Mouse (Mus musculus) stomach, postnatal 0 days (tissue): Measurements from ENCODE around the gene Ankrd11. TPM values are rescaled to one million over a fixed set of nuclear protein-coding genes. Genes with fewer than 3 reads are reported as not detected.

Experiments used
- ATAC-seq: fragments of 200-750 bp; cut with Nextera tagmentation; 2 replicates; pipeline ENCODE4 v1.8.0; 2017; ENCODE audit not compliant: low FRiP score, low TSS enrichment
- DNase-seq: peaks from one replicate; pipeline ENCODE4 v3.0.0-alpha.2; 2016; ENCODE audit warnings: low spot score
- H3K27ac ChIP-seq: fragments of 300-500 bp; sonication (generic); replicated peaks from 2 replicates; pipeline ENCODE4 v1.5.1; 2014; ENCODE audit warnings: mild to moderate bottlenecking, control low read depth
- H3K27me3 ChIP-seq: fragments of 300-500 bp; sonication (generic); 2 replicates; pipeline ENCODE4 v1.6.1; 2014; ENCODE audit warnings: low read length; ENCODE audit not compliant: control insufficient read depth, insufficient read depth
- H3K36me3 ChIP-seq: fragments of 300-500 bp; sonication (generic); 2 replicates; pipeline ENCODE4 v1.6.1; 2014; ENCODE audit warnings: low read length, mixed read lengths; ENCODE audit not compliant: control insufficient read depth, insufficient read depth
- H3K4me1 ChIP-seq: fragments of 300-500 bp; sonication (generic); replicated peaks from 2 replicates; pipeline ENCODE4 v1.6.1; 2014; ENCODE audit warnings: antibody characterized with exemption; ENCODE audit not compliant: control insufficient read depth, insufficient read depth
- H3K4me2 ChIP-seq: fragments of 300-500 bp; sonication (generic); replicated peaks from 2 replicates; pipeline ENCODE4 v1.6.1; 2014; ENCODE audit warnings: low read depth, mild to moderate bottlenecking, control low read depth, moderate library complexity
- H3K4me3 ChIP-seq: fragments of 300-500 bp; sonication (generic); 2 replicates; pipeline ENCODE4 v1.5.1; 2014; ENCODE audit warnings: low read depth, low read length, control low read depth
- H3K9ac ChIP-seq: fragments of 300-500 bp; sonication (generic); 2 replicates; pipeline ENCODE4 v1.6.1; 2014; ENCODE audit warnings: mild to moderate bottlenecking, low read length, control low read depth, mixed read lengths
- H3K9me3 ChIP-seq: fragments of 300-500 bp; sonication (generic); 2 replicates; pipeline ENCODE4 v1.6.1; 2016; ENCODE audit warnings: low read length; ENCODE audit not compliant: control insufficient read depth
- CTCF ChIP-seq: IDR thresholded peaks from 2 replicates; pipeline ENCODE4 v1.5.1; 2016; ENCODE audit warnings: antibody characterized with exemption, low read depth, mild to moderate bottlenecking, moderate library complexity
- EP300 ChIP-seq: optimal IDR thresholded peaks from 2 replicates; pipeline ENCODE3; 2016; ENCODE audit warnings: antibody characterized with exemption
- whole genome bisulfite sequencing: fragments of 180-500 bp; shearing (Covaris S2); extraction: QIAGEN DNeasy Blood & Tissue Kit; methylation state at CpG from one replicate; pipeline ENCODE4 v1.1.7; 2014; 5-methylcytosine and 5-hydroxymethylcytosine counted together
- polyA plus RNA-seq: library from polyadenylated mRNA; unstranded; fragments of >200 nt; fragmentation: Nextera tagmentation; extraction: Ambion mirVana; gene quantifications from 2 replicates; pipeline ENCODE4 v1.2.1, GENCODE M21; 2015

Ankrd11 gene
- polyA plus RNA-seq, 1 experiment from 2014 or later, result 35.0 TPM

DNA sequence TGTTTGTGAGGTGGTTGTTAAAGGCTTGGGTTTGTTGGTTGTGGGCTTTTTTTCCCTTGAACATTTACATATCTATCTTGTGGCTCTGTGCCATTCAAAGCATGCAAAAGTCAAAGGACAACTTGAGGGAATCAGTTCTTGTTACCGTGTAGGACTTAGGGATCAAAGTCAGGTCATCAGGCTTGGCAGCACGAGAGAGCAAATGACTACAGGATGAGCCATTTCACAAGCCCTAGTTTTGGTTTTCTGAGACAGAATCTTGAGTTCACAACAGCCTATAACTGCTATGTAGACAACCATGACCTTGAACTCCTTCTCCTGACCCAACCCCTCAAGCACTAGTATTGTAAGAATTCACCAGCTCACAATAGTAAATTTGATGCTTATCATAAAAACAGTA is 3.7 kb downstream of the Ankrd11 start:
- Histone ChIP-seq H3K27ac (no peak overlapping the region), H3K9ac (no peak overlapping the region), H3K4me3 (no peak overlapping the region), H3K4me2 (no peak overlapping the region), H3K36me3 (no peaks in the 10 kb centered on the region), H3K27me3 (no peaks in the 10 kb centered on the region), H3K4me1 (peaks cover 6% of the 10 kb centered on the region; the same call in 1 of the 2 replicates), H3K9me3 (no peaks in the 10 kb centered on the region)
- ATAC-seq (no peak), DNase-seq (no peak)
- TF ChIP-seq EP300 (no peak), CTCF (no peak)
- 19% methylated on average over 2 of the region's 2 CpGs for WGBS

GRCm38 (mm10) chr8:123037487-123037886 is 4.6 kb downstream of the Ankrd11 start:
- H3K36me3 ChIP-seq, result no peaks in the 10 kb centered on the region
- DNase-seq (no peak), ATAC-seq (no peak)
- TF ChIP-seq CTCF, result no peak
- TF ChIP-seq EP300, result no peak
- H3K27ac ChIP-seq, result no peak overlapping the region
- H3K4me2 ChIP-seq, result no peak overlapping the region
- no peaks in the 10 kb centered on the region for H3K9me3 ChIP-seq
- H3K9ac ChIP-seq, result no peak overlapping the region
- H3K27me3 ChIP-seq, result no peaks in the 10 kb centered on the region
- H3K4me1 ChIP-seq, result peaks cover 5% of the 10 kb centered on the region; the same call in 1 of the 2 replicates
- 74% methylated on average over 11 of the region's 11 CpGs for WGBS
- no peak overlapping the region for H3K4me3 ChIP-seq

- Histone ChIP-seq H3K4me1 (peaks cover 5% of the 10 kb centered on the region; the same call in 1 of the 2 replicates), H3K4me2 (no peak overlapping the region), H3K9ac (no peak overlapping the region), H3K27me3 (no peaks in the 10 kb centered on the region), H3K4me3 (no peak overlapping the region), H3K36me3 (no peaks in the 10 kb centered on the region), H3K9me3 (no peaks in the 10 kb centered on the region), H3K27ac (no peak overlapping the region)
- no peak for TF ChIP-seq CTCF
- no peak for TF ChIP-seq EP300
- DNase-seq (no peak), ATAC-seq (peak; percentile 54; the same call in 1 of the 2 replicates)
- 22% methylated on average over 3 of the region's 3 CpGs for WGBS
Observed at GRCm38 (mm10) chr8:123036956-123037355, 5.1 kb downstream of the Ankrd11 start.

GRCm38 (mm10) chr8:123034171-123034570 is 7.9 kb downstream of the Ankrd11 start:
- Histone ChIP-seq H3K4me3 (no peak overlapping the region), H3K27me3 (no peaks in the 10 kb centered on the region), H3K27ac (no peak overlapping the region), H3K36me3 (no peaks in the 10 kb centered on the region), H3K9ac (no peak overlapping the region), H3K4me1 (peaks cover 5% of the 10 kb centered on the region; the same call in 1 of the 2 replicates), H3K4me2 (no peak overlapping the region), H3K9me3 (no peaks in the 10 kb centered on the region)
- no peak for TF ChIP-seq EP300
- TF ChIP-seq CTCF, result no peak
- DNase-seq, result no peak
- no peak for ATAC-seq
- WGBS, result 73% methylated on average over 6 of the region's 6 CpGs

GRCm38 (mm10) chr8:123033431-123033830 is 8.6 kb downstream of the Ankrd11 start:
- DNase-seq (no peak), ATAC-seq (no peak)
- H3K4me1 ChIP-seq, result peaks cover 5% of the 10 kb centered on the region; the same call in 1 of the 2 replicates
- no peaks in the 10 kb centered on the region for H3K36me3 ChIP-seq
- H3K27ac ChIP-seq, result 0 out of 2 replicates have a peak overlapping the region, but pooled peaks have one; percentile 14
- H3K4me2 ChIP-seq, result no peak overlapping the region
- no peak overlapping the region for H3K9ac ChIP-seq
- no peak overlapping the region for H3K4me3 ChIP-seq
- H3K9me3 ChIP-seq, result no peaks in the 10 kb centered on the region
- TF ChIP-seq EP300, result no peak
- no peak for TF ChIP-seq CTCF
- no peaks in the 10 kb centered on the region for H3K27me3 ChIP-seq

GRCm38 (mm10) chr8:123032730-123033129 is 9.3 kb downstream of the Ankrd11 start:
- H3K4me2 ChIP-seq, result no peak overlapping the region
- no peaks in the 10 kb centered on the region for H3K27me3 ChIP-seq
- peaks cover 5% of the 10 kb centered on the region; the same call in 1 of the 2 replicates for H3K4me1 ChIP-seq
- H3K4me3 ChIP-seq, result no peak overlapping the region
- no peaks in the 10 kb centered on the region for H3K36me3 ChIP-seq
- no peaks in the 10 kb centered on the region for H3K9me3 ChIP-seq
- TF ChIP-seq EP300 (no peak), CTCF (no peak)
- DNase-seq (no peak), ATAC-seq (no peak)
- H3K27ac ChIP-seq, result no peak overlapping the region
- H3K9ac ChIP-seq, result no peak overlapping the region
